Mouse (Mus musculus): ENCODE results near the gene Ndufb11.

Ndufb11 gene

DNA sequence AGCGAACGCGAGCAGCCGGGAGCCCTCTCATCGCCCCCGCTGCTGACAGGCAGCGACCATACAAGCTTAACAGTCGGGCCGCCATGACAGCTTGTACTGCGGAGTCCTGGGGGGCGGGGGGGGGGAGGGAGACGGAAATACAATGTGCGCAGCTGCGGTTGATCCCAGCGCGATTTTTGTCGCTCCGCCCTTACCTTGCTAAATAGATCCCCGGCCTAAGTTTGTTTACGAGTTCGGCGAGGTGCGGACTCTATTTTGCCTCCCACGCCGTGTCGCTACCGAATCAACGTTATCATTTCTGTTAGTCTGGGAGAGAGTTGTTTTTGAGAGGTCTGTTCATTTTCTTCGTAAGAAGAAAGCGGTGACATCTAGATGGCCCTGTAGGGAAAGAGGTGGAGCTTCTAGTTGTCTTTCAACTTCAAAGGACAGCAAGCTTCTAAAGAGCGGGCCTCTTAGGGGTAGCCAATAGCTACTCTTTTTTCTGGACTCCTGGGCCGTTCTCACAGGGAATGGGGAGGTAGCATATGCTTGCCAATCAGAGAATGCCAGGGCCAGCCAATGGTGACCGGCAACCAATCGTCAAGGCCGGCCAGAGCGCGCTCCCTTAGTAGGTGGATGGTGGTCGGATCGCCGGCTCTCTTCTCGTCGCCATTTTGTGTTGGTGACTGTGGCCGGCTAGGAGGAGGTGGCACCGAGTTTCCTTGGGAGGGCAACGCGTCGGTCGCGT lies at the start of gene Ndufb11, which contains the start of gene Rbm10:
TSS of gene Ndufb11 (minus strand) at position 444 of the 727 bp plus-strand sequence.
TSS of gene Rbm10 (plus strand) at position 328 of the 727 bp plus-strand sequence.
- DNase-seq (ENCODE audit: extremely low spot score, low spot score): peak; percentile 67

DNA sequence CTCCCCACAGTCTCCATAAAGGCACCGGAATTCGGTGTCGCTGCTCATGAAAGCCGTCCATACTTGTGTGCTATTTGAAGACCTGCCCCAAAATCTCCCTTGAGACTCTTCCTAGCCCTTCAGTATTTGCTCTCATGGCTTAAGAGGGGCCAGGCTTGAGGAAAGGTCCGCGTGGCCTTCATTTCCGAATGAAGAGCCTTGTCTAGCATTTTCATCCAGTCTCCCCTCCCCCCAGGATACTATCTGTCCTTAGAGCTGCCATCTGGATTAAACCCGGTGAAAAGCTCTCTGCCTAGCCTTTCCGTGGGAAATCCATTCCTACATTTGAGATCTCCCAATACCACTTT lies 46.0 kb upstream of the Ndufb11 start:
- peak; percentile 13 for DNase-seq (ENCODE audit: extremely low spot score, low spot score)

DNA sequence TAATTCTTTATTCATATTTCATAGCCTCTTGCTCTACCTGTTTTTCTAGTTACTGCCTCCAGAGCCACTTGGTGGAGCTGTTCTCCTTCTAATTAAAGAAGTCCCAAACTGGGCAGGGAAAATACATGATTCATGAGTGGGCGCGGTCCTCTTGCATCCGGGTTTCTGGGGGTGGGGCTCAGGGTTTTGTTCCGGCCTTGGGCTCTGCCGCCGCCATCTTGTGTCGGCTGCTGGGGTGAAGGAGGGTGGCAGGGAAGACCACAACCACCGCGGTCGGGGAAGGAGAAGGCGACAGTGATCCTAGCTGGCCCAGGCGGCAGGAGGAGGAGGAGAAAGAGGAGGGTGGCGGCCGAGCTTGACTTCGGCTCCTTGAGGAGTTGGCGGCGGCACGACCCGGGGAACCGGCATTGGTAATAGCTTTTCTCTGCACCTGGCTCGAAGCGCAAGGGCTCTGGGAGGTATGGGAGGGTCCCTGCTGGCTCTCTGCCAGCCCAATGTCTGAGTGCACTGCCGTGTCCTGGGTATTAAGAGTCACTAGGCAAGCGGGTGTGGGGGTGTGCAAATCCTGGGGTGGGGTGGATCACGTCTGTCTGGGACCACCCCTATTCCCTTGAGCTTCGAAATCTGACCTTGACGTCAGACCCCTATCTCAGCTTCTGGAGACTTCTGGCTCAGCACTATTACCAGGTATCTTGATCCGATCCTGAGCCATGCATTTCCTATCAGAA lies 45.5 kb upstream of the Ndufb11 start:
- peak; percentile 81 for DNase-seq (ENCODE audit: extremely low spot score, low spot score)

DNA sequence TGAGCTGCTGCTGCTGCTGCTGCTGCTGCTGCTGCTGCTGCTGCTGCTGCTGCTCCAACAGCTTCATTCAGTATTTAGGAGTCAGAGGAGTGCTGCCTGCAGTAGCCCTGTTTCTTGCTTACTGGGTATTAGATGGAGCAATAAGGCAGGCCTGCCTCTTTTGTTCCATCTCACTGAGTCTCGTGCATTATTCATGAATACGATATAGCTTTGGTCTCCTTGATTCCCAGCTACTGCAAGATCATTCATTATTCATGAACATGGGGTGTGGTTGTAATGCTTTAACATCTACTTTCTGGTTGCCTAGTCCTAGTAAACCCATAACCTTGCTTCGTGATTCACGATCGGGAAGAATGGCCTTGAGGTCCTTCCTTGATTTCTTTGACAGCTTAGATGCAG lies 44.9 kb upstream of the Ndufb11 start:
- DNase-seq (ENCODE audit: extremely low spot score, low spot score): no peak

DNA sequence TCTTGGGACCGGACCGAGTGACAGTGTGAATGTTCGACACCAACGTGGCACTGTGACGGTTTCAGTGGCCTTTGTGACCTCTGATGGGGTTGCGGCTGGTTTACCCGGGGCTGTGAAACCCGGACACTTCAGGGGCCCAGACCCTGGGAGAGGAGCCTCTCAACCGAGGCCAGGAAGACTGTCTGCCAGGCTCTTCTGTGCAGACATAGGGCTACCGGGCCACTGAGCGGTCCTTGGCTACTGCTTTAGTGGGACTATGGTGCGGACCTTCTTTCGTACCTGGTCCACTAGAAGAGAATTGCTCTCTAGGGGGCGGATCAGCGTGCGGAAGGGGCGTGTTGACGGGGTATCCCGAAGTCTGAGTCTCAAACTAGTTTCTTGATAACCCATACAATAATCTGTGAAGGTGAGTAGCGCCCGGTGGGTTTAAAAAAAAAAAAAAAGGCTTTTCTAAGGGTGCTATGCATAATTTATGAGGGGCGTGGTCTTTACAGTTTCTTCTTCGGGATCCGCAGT lies 41.5 kb upstream of the Ndufb11 start:
- DNase-seq (ENCODE audit: extremely low spot score, low spot score): peak; percentile 24

DNA sequence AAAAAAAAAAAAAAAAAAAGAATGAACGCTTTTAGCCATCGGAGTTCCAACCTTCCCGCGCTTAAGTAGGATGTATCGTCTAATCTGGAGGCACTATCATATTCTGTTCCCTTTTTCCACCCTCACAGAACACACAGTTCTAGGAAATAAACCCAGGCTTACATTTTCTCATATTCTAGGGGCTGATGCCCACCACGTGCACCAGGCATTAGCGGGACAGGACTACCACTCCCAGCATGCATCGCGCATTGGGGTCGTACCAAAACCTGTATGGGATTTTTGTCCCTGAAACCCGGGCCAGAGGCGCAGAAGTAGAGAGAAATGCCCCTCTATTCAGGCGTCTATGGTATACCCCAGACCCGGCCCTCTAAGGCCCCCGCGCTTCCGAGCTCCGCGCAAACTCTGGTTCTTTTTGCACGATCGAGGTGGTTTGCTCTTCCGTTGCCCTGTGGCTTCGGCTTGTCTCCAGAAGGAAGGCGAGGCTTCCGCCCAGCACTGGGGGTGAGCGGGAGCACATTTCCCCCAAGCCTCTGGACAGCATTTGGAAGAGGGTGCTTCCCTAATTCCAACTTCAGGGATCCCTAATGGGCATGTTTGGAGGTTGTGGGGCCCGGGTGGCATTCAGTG lies 40.7 kb upstream of the Ndufb11 start, which contains the start of gene Uba1:
TSS of gene Uba1 (plus strand) at position 301 of the 627 bp plus-strand sequence.
- DNase-seq (ENCODE audit: extremely low spot score, low spot score): peak; percentile 76

DNA sequence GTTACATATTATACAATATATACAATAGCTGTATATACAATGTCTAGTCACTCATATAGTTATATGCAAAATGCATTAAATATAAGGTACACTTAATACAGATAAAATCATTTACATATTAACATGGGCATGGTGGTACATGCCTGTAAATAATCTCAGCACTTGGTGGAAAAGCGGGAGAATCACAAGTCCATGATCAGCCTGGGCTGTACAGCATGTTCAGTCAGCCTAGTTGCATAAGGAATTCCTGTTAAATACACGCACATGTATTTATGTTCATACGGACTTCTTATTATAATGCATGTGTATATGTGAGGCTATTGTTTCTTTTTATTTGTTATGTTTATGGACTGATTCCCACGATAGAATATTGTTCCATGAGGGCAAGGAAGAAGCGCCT lies 40.2 kb upstream of the Ndufb11 start:
- no peak for DNase-seq (ENCODE audit: extremely low spot score, low spot score)

DNA sequence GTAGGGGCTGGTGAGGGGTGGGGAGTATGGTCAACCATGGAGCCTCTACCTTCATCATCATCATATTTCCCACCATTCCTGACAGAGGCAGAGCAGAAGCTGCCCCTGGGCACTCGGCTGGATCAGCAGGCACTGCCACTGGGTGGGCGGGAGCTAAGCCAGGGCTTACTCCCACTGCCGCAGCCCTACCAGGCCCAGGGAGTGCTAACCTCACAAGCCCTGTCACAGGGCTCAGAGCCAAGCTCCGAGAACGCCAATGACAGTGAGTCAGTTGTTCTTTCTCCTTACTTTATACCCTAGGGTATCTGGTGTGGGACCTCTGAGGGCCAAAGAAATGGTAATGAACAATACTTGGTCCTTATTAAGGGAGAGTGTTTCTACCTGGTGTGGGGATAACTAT lies 27.4 kb upstream of the Ndufb11 start:
- DNase-seq (ENCODE audit: extremely low spot score, low spot score): no peak

DNA sequence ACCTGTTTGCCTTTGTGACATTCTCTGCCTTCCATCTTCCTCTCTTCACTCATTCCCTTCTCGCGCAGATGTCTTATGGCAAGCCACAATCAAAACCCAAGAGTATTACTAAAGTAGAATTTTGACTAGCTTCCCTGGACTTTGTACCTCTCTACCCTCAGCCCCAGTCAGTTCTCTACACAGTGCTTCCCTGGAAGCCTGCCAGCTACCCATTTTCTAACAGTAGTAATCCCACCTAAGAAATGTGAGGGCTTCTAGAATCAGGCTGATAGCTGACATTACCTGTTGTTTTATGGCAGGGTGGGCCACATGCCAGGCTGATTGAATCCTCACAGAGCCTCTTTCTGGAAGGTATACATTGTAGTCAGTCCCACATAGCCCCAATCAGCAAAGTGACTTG lies 20.7 kb upstream of the Ndufb11 start:
- no peak for DNase-seq (ENCODE audit: extremely low spot score, low spot score)

DNA sequence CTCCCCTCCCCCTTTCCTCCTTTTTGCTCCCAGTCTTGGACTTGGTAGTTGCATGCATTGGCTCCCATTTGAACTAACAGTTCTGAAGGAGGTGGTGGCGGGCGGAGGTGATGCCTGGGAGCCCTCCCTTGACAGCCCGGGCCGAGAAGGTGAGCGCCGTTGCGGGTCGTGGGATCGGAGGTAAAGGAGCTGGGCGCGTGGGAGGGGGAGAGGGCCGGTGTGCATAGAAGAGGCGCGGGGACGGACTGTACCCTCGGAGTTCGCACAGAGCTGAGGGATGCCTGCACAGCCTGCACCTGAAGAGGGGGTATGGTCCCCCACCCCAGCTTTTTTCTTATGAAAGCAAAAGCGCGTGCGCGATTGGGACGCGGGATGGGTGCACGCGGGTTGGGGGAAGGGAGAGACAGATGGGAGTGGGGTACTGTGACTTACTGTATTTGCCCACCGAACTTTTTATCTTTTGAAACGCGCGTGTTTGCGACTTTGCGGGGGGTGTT lies 532 bp upstream of the Ndufb11 start:
- DNase-seq (ENCODE audit: extremely low spot score, low spot score): peak; percentile 65

DNA sequence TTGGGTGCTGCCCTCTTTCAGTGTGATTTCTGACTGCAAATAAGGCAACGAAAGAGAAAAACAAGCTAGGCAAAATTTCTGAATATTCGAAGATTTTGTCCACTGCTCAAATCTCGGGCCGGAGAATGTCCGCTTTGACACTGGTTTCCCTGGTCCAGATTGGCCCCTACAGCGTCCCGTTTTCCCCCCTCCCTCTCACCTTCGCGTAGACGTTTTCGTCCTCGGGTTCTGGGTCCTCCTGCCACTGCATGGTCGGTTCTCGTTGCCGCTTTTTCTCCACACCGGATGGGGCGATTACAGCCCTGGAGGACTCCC lies 601 bp downstream of the Ndufb11 start:
- DNase-seq (ENCODE audit: extremely low spot score, low spot score): no peak

DNA sequence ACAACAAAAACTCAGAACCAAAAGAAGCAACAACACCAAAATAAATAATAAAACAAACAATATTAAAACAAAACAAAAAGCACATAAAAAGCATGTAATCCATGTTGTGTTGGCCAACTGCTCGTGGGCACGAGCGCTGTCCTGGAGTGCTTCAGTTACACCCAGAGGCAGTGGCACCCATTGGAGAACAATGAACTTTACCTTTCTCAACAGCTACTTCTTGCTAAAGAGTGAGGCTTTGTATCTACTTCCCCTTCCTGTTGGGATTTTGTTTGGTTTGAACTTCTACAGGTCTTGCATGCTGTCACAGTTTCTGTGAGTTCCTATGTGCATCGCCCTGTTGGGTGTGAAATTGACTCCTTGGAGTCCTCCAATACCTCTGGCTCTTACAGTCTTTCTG lies 8.9 kb downstream of the Ndufb11 start:
- DNase-seq (ENCODE audit: extremely low spot score, low spot score): no peak

DNA sequence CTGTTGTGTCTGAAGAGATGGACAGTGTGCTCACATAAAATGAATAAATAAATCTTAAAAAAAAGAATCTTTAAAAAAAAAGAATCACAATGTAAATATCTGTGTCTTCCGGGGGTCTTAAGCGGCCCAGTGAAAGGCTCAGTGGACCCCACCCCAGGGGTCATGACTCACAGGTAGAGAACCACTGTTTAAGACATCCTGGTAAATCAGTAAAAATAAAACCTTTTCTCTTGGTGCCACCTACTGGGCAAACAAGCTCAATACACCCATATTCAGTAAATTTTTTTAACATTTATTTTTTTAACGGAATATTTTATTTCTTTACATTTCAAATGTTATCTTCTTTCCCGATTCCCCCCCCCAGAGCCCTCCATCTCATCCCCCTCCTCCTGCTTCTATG lies 29.5 kb downstream of the Ndufb11 start:
- no peak for DNase-seq (ENCODE audit: extremely low spot score, low spot score)

DNA sequence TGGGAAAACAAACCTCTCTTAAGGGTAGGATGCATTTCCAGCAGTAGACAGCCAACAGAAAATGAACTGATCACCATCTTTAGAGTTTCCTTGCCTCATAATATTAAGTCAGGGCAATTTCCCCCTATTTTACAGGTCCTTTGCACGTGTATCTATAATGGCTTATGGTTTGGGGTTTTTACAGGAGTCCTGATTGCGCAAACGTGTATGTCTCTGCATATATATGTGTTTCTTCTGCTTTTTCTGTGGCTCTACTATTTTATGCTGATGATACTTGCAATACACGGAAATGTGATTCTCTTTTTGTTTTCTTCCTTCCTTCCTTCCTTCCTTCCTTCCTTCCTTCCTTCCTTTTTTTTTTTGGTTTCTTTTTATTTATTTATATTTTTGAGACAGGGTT lies 43.5 kb downstream of the Ndufb11 start:
- no peak for DNase-seq (ENCODE audit: extremely low spot score, low spot score)

DNA sequence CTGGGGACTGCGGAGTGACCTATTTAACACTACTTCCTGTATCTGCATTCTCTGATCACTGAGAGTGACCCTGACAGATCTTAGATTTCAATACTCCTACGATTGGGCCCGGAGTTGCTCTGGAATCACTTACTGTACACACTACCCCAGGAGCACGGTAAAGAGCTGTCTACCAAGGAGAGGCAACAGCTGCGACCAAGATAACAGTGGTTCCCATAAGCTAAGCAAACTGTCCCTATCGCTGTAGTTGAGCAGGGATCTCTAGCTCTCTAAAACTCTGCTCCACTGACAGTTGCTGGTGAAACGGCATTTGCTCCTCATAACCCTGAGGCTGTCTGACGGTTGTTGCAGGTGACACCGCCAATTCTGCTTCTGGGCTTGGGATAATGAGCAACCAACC lies 44.7 kb downstream of the Ndufb11 start:
- no peak for DNase-seq (ENCODE audit: extremely low spot score, low spot score)

DNA sequence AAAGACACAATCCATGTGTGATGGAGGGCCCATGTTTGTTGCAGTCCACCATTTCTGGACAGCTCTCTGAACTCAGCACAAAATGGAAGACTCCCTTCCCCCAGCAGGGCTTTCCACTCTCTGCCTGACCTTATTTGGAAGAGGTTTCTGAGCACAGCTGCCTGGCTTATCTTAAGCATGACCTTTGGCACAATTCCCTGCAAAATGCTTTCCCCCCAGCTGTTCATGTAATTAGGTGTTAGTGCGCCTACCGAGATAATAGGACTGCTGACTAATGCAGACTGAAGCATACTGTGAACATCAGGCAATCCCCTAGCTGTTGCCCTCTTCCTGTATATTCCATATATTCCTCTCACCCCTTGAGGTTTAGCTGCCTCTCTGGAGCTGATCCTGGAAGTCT lies 46.4 kb downstream of the Ndufb11 start:
- no peak for DNase-seq (ENCODE audit: extremely low spot score, low spot score)

All from neural tube, embryonic 10.5 days (tissue).